Mouse (Mus musculus) stomach, postnatal 0 days (tissue): ENCODE measurements around the gene Crxos. TPM values are rescaled to one million over a fixed set of nuclear protein-coding genes. Genes with fewer than 3 reads are reported as not detected.

ENCODE experiments used
- ATAC-seq: fragments of 200-750 bp; cut with Nextera tagmentation; 2 replicates; pipeline ENCODE4 v1.8.0; 2017; ENCODE audit not compliant: low FRiP score, low TSS enrichment
- DNase-seq: peaks from one replicate; pipeline ENCODE4 v3.0.0-alpha.2; 2016; ENCODE audit warnings: low spot score
- H3K27ac ChIP-seq: fragments of 300-500 bp; sonication (generic); replicated peaks from 2 replicates; pipeline ENCODE4 v1.5.1; 2014; ENCODE audit warnings: mild to moderate bottlenecking, control low read depth
- H3K27me3 ChIP-seq: fragments of 300-500 bp; sonication (generic); 2 replicates; pipeline ENCODE4 v1.6.1; 2014; ENCODE audit warnings: low read length; ENCODE audit not compliant: control insufficient read depth, insufficient read depth
- H3K36me3 ChIP-seq: fragments of 300-500 bp; sonication (generic); 2 replicates; pipeline ENCODE4 v1.6.1; 2014; ENCODE audit warnings: low read length, mixed read lengths; ENCODE audit not compliant: control insufficient read depth, insufficient read depth
- H3K4me1 ChIP-seq: fragments of 300-500 bp; sonication (generic); replicated peaks from 2 replicates; pipeline ENCODE4 v1.6.1; 2014; ENCODE audit warnings: antibody characterized with exemption; ENCODE audit not compliant: control insufficient read depth, insufficient read depth
- H3K4me2 ChIP-seq: fragments of 300-500 bp; sonication (generic); replicated peaks from 2 replicates; pipeline ENCODE4 v1.6.1; 2014; ENCODE audit warnings: low read depth, mild to moderate bottlenecking, control low read depth, moderate library complexity
- H3K4me3 ChIP-seq: fragments of 300-500 bp; sonication (generic); 2 replicates; pipeline ENCODE4 v1.5.1; 2014; ENCODE audit warnings: low read depth, low read length, control low read depth
- H3K9ac ChIP-seq: fragments of 300-500 bp; sonication (generic); 2 replicates; pipeline ENCODE4 v1.6.1; 2014; ENCODE audit warnings: mild to moderate bottlenecking, low read length, control low read depth, mixed read lengths
- H3K9me3 ChIP-seq: fragments of 300-500 bp; sonication (generic); 2 replicates; pipeline ENCODE4 v1.6.1; 2016; ENCODE audit warnings: low read length; ENCODE audit not compliant: control insufficient read depth
- CTCF ChIP-seq: IDR thresholded peaks from 2 replicates; pipeline ENCODE4 v1.5.1; 2016; ENCODE audit warnings: antibody characterized with exemption, low read depth, mild to moderate bottlenecking, moderate library complexity
- EP300 ChIP-seq: optimal IDR thresholded peaks from 2 replicates; pipeline ENCODE3; 2016; ENCODE audit warnings: antibody characterized with exemption
- WGBS: fragments of 180-500 bp; shearing (Covaris S2); extraction: QIAGEN DNeasy Blood & Tissue Kit; methylation state at CpG from one replicate; pipeline ENCODE4 v1.1.7; 2014; 5-methylcytosine and 5-hydroxymethylcytosine counted together
- polyA plus RNA-seq: library from polyadenylated mRNA; unstranded; fragments of >200 nt; fragmentation: Nextera tagmentation; extraction: Ambion mirVana; gene quantifications from 2 replicates; pipeline ENCODE4 v1.2.1, GENCODE M21; 2015

Crxos gene
- polyA plus RNA-seq = not detected in 2 replicates

DNA sequence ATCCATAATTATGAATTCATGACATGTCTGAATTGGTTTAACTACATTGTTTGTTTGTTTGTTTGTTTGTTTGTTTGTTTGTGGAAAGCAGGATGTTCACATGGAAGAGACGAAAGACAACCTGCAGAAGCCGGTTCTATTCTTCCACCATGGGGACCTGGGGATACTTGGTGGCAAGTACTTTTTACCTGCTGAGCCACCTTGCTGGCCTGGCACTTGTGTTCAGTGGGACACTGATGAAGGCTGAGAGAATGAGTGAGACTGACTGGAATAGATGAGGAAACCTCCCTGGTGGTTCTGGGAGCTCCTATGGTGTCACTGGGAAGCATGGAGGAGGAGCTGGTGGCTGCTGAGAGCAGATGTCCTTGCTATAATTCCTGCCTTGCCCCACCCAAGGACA, at the start of gene Crxos:
Gene Crxos (plus strand): TSS at position 301 of the 400 bp plus-strand sequence.
- no peaks in the 10 kb centered on the region for H3K9me3 ChIP-seq
- TF ChIP-seq CTCF (no peak), EP300 (no peak)
- H3K27me3 ChIP-seq = no peaks in the 10 kb centered on the region
- H3K4me3 ChIP-seq = no peak within 1 kb of the TSS
- no peak within 1 kb of the TSS for H3K9ac ChIP-seq
- ATAC-seq (no peak), DNase-seq (no peak)
- no peak within 1 kb of the TSS for H3K4me2 ChIP-seq
- no peaks in the 10 kb centered on the region for H3K36me3 ChIP-seq
- WGBS = 89% methylated on average over 2 of the region's 2 CpGs
- H3K4me1 ChIP-seq = no peaks in the 10 kb centered on the region
- no peak within 1 kb of the TSS for H3K27ac ChIP-seq

- Histone ChIP-seq H3K4me2 (no peak within 1 kb of the TSS), H3K9ac (no peak within 1 kb of the TSS), H3K4me1 (no peaks in the 10 kb centered on the region), H3K4me3 (no peak within 1 kb of the TSS), H3K9me3 (no peaks in the 10 kb centered on the region), H3K36me3 (no peaks in the 10 kb centered on the region), H3K27ac (no peak within 1 kb of the TSS), H3K27me3 (no peaks in the 10 kb centered on the region)
- TF ChIP-seq CTCF (no peak), EP300 (no peak)
- WGBS = 91% methylated on average over 3 of the region's 3 CpGs
- ATAC-seq (no peak), DNase-seq (no peak)
Observed at GRCm38 (mm10) chr7:15839578-15839977, 42.8 kb upstream of the Crxos start, which contains the start of gene Obox6. Gene Obox6, minus strand, starts transcription at chr7:15839678.

GRCm38 (mm10) chr7:15859657-15860056, 22.8 kb upstream of the Crxos start:
- WGBS = 35% methylated on average over 2 of the region's 2 CpGs
- TF ChIP-seq CTCF (peak; percentile 43), EP300 (no peak)
- H3K4me2 ChIP-seq = no peak overlapping the region
- ATAC-seq (no peak), DNase-seq (no peak)
- H3K4me1 ChIP-seq = no peaks in the 10 kb centered on the region
- H3K36me3 ChIP-seq = no peaks in the 10 kb centered on the region
- no peaks in the 10 kb centered on the region for H3K27me3 ChIP-seq
- no peak overlapping the region for H3K4me3 ChIP-seq
- no peak overlapping the region for H3K9ac ChIP-seq
- no peak overlapping the region for H3K27ac ChIP-seq
- H3K9me3 ChIP-seq = no peaks in the 10 kb centered on the region

DNA sequence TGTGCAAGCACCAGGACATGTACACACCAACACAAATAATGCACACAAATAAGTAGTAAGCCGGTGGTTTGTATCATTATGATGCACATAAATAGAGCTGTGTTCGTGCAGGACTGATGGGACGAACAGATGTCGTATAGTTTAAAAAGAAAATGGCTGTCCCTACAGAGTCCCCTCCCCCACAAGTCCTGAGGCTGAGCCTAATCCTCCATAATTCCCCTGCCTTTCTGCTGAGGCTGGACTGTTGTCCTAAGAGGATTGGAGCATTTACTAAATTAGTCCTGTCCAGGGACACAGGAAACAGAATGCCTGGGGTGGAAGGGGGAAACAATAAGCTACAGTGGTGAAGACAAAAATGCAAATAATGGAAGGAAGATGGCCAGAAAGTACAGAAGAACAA, 18.3 kb upstream of the Crxos start:
- WGBS = 71% methylated on average over 4 of the region's 4 CpGs
- TF ChIP-seq CTCF = no peak
- no peak for TF ChIP-seq EP300
- Histone ChIP-seq H3K4me1 (no peaks in the 10 kb centered on the region), H3K36me3 (no peaks in the 10 kb centered on the region), H3K4me3 (no peak overlapping the region), H3K9me3 (no peaks in the 10 kb centered on the region), H3K27me3 (no peaks in the 10 kb centered on the region), H3K4me2 (no peak overlapping the region), H3K9ac (no peak overlapping the region), H3K27ac (no peak overlapping the region)
- DNase-seq = no peak
- ATAC-seq = no peak

DNA sequence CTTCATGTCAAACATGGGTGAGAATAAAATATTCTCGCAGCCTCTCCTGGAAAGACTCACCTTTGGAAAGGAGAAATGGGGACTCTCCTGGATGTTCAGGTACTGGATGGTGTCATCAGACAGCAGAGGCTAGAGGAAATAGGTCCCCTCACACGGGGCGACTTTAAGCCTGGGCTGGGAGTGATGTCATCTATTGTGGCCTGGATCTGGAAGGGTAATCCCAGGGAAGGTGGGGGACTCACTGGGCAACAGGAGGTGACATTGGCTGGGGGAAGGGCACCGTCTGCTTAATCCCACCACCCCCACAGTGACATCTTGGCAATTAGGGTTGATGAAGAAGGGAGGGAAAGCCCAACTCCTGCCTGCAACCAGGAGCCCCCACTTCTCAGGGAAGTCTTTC, 2.7 kb upstream of the Crxos start, which contains the start of gene Crx:
Gene Crx (minus strand): TSS at position 213 of the 400 bp plus-strand sequence.
- Histone ChIP-seq H3K4me3 (no peak within 1 kb of the TSS), H3K4me2 (no peak within 1 kb of the TSS), H3K9ac (no peak within 1 kb of the TSS), H3K9me3 (no peaks in the 10 kb centered on the region), H3K36me3 (no peaks in the 10 kb centered on the region), H3K27me3 (no peaks in the 10 kb centered on the region), H3K27ac (no peak within 1 kb of the TSS), H3K4me1 (no peaks in the 10 kb centered on the region)
- ATAC-seq (no peak), DNase-seq (no peak)
- 31% methylated on average over 4 of the region's 4 CpGs for WGBS
- TF ChIP-seq EP300 = no peak
- no peak for TF ChIP-seq CTCF

GRCm38 (mm10) chr7:15881388-15881787, 1.0 kb upstream of the Crxos start:
- DNase-seq = no peak
- no peak for ATAC-seq
- Histone ChIP-seq H3K4me3 (no peak overlapping the region), H3K4me2 (no peak overlapping the region), H3K27me3 (no peaks in the 10 kb centered on the region), H3K4me1 (no peaks in the 10 kb centered on the region), H3K27ac (no peak overlapping the region), H3K9ac (no peak overlapping the region), H3K36me3 (no peaks in the 10 kb centered on the region), H3K9me3 (no peaks in the 10 kb centered on the region)
- WGBS = 21% methylated on average over 7 of the region's 7 CpGs
- TF ChIP-seq CTCF = no peak
- no peak for TF ChIP-seq EP300
